Mouse (Mus musculus): ENCODE results near the gene Pxk.

Gene Pxk

GRCm38 (mm10) chr14:8145594-8146558, 47.9 kb downstream of the Pxk start:
- DNase-seq (ENCODE audit: low spot score in 2 of 2): no peak

- no peak for DNase-seq (ENCODE audit: low spot score in 2 of 2)
These were observed 48.7 kb downstream of the Pxk start for GRCm38 (mm10) chr14:8146611-8147223.

DNA sequence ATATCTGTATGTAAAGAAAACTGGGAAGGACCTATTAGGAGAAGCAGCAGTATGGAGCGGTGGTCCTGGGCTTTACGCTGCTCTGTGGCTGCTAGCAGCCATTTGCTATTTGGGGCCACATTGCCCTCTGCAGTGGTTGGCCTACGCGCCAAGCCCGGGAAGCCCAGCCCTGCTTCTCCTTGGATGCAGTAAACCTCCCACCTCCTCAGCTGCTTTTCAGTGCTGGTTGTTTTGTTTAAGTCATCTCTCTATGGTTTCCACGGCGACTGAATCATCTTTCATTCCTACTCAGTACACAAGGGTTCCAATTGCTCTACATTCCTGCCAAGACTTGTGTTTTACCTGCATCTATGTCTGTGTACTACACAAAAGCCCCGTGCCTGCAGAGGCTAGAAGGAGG, 50.8 kb downstream of the Pxk start:
- no peak for DNase-seq (ENCODE audit: low spot score in 2 of 2)

DNA sequence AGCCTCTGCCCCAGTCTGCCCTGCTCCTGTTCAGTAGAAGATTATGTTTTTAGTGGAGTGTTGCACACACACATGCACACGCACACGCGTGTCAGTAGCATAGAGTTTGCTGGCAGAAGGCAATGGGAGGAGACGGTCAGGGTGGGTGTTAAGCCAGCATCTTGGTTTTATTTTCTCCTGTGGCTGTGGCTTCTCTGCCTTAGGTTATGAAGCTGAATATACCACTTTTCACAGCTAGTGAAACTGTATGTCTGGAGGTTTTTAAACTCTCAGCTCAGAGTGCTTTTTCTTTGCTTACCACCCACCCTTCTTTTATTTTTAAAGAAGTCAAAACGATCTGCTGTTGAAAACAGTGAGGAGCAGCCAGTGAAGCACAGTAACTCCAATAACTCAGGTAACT, 53.7 kb downstream of the Pxk start:
- no peak for DNase-seq (ENCODE audit: low spot score in 2 of 2)

- DNase-seq (ENCODE audit: low spot score in 2 of 2): no peak
These were observed 56.1 kb downstream of the Pxk start for GRCm38 (mm10) chr14:8154072-8154471.

DNA sequence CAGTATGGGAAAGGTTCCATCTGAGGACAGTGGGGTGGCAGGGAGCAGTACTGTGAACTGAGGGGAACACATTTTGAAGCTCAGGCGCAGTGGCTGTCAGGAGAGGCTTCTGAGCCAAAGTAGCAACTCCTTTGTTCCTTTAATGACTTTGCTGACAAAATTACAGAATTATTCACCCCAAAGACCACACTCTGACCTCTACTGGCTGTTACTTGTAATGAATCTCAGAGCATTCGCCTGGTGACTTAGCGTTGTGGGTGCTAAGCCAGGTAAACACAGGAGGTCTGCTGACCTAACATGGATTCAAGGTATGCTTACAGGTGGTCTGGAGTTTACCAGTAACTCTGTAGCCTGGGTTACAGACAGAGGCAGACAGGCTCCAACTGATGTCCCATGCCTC, 58.9 kb downstream of the Pxk start:
- no peak for DNase-seq (ENCODE audit: low spot score in 2 of 2)

DNA sequence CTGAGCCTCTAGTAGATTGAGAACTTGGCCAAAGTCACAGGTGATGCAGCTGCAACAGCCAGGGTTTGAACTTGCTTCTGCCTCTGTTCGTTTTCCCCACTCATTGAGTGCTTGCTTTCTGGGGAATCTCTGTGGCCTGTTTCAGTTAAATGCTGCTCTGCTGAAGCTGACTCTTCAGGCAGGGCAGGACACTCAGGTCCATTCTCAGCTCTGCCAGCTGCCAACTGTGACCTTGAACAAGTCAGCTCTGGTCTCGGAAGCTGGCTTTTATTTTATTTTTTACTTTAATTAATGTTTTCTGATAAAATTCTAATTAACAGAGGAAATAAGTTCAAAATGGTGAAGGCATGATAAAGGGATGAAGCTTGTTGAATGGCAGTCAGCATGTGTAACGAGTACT, 60.7 kb downstream of the Pxk start:
- no peak for DNase-seq (ENCODE audit: low spot score in 2 of 2)

DNA sequence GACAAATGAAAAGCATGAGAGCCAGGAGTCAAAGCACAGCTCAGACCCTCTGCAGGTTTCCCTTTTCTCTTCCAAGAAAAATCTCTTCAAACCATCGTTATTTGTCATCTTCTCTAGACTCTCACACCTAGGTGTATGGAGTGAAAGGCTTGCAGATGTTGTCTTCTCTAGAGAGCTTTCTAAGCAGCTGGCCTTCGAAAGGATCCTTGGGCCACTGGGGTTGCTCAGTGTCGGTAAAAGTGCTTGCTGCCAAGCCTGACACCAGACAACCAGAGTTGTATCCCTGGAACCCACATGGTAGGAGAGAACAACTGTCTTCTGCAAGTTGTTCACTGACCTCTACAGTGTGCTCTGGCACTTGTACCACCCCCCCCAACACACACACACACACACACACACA, 61.1 kb downstream of the Pxk start:
- no peak for DNase-seq (ENCODE audit: low spot score in 2 of 2)

GRCm38 (mm10) chr14:8161777-8162176, 63.8 kb downstream of the Pxk start:
- peak; percentile 41 to 74 for DNase-seq (ENCODE audit: low spot score in 2 of 2)

GRCm38 (mm10) chr14:8164463-8164862, 66.5 kb downstream of the Pxk start:
- DNase-seq (ENCODE audit: low spot score in 2 of 2): no peak

- DNase-seq (ENCODE audit: low spot score in 2 of 2): peak; percentile 99
These were observed 74.7 kb downstream of the Pxk start, which contains the start of gene Pdhb for GRCm38 (mm10) chr14:8172507-8173410. Gene Pdhb (minus strand): TSS chr14:8173025.

DNA sequence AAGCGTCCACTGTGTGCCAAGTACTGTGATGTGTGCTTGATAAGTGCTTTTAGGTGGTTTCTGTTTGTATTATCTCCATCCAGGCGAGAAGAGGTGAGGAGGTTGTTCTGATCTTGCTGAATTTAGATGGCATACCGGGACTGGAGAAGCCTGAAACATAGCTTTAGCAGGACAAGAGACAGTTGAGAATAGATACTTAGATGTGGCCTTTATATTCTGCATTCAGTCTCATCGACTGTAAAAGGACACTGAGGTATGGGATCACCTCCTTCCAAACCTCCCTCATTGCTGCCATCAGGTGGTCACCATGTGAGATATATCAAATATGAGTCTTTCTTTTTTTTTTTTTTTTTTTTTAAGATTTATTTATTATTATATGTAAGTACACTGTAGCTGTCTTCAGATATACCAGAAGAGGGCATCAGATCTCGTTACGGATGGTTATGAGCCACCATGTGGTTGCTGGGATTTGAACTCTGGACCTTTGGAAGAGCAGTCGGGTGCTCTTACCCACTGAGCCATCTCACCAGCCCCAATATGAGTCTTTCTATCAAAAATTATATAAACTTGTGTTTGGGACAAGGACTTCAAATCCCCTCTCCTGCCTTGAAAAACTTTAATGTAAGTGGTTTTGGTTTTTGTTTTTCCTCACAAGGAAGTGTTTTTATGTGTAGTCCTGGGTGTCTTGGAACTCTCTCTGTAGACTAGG, 75.7 kb downstream of the Pxk start:
- DNase-seq (ENCODE audit: low spot score in 2 of 2): peak in 1 of 2 experiments; percentile 27

GRCm38 (mm10) chr14:8174634-8175033, 76.6 kb downstream of the Pxk start:
- DNase-seq (ENCODE audit: low spot score in 2 of 2): no peak

GRCm38 (mm10) chr14:8176251-8176650, 78.2 kb downstream of the Pxk start:
- no peak for DNase-seq (ENCODE audit: low spot score in 2 of 2)

DNA sequence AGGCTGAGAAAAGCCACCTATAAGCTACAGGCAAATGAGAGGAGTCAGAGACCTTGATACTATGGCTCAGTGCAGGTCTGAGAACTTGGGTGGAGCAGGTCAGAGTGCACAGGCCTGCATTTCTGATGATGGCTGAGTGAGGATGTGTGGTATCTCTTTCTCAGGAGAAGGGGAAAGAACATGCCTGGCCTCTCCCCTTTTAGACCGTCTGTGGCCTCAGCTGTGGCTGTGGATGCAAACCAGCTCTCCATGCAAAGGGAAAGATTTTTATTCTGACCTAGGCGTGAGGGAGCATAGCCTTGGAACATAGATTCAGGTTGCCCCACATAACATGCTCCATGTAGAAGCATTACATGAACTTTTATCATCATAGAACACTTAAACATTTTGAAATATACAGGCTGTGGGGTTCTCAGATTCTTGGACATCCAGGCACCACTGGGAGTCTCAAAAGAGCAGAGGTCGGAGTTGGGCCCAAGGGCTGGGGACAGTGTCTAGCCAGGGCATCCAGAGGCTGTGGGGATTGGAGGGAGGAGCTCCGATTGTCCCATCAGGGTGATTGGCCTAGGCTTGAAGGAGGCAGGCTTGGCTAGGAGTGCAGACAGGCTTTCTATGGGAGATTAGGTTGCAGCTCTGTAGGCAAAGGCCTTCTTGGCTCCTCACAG, 82.5 kb downstream of the Pxk start:
- no peak for DNase-seq (ENCODE audit: low spot score in 2 of 2)

- DNase-seq (ENCODE audit: low spot score in 2 of 2): peak in 1 of 2 experiments; percentile 52
These were observed 85.3 kb downstream of the Pxk start for GRCm38 (mm10) chr14:8183330-8183729.

DNA sequence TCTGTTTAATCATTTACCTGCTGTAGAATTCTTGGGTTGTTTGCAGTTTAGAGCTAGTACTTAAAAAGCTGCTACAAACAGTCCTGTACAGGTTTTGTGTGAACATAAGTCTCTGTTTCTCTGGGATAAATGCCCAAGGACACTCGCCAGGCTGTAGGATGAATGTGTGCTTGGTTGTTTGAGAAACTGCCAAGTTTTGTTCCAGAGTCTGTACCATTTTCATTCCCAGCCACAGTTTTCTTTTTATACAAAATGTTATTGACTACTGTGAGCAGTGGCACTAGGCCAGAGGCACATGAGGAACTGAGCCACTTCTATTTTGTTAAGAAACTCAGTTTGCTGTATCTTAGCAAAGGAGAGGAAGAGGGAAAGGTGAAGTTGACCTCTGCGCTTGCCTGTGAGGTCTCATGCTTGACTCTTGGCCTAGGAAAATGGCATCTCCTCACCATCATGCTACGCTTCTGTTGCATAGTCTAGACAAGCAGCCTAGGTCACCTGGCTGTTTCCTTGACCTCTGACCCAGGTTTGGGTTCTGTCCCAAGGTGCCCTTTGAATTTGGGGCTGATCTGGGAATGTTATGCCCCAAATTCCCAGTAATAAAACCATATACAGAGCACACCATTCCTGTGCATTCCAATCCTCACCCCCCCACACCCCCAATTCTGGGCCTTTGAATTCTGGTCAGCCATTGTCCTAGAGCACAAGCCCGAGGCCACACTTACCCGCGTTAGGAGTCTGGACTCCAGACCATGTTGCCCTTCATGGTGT, 88.5 kb downstream of the Pxk start:
- no peak for DNase-seq (ENCODE audit: low spot score in 2 of 2)

DNA sequence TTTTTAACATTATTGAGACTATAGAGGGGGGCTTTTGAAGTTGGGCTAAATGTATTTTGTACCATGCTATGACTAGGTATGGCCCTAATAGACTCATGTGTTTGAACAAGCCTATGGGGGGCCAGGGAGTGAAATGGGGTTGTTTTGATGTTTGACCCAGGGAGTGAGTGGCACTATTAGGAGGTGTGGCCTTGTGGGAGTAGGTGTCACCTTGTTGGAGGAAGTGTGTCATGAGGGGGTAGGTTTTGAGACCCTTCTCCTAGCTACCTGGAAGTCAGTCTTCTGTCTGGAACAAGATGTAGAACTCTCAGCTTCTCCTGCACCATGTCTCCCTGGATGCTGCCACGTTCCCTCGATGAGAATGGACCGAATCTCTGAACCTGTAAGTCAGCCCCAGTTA, 92.5 kb downstream of the Pxk start:
- no peak for DNase-seq (ENCODE audit: low spot score in 2 of 2)

DNA sequence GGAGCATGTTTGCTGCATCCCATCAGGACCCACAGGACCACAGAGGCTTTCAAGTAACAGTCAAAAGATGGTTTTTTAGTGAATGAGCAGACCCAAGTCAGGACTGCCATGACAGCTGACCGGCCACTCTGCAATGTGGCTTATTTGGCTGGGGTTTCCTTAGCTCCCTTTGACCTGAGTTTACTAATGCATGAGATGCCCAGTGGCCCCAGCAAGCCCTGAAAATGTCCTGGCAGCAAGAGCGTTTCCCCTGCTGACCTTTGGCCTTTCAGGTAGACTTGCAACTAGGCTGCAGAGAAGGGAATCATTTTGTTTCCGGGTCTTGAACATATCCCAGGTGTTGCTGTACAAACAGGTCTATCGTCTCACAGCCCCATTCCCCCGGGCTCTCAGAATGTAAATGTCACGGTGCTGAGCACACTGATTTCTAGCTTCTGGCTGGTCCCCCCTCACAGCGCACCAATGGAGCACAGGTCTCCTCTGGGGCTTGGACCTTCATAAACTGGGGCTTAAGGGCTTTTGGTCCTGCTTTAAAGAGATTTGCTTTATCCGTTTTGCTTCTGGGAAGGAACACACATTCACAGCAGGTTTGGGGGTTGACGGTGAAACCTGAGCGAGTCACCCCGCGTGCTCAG, 93.4 kb downstream of the Pxk start:
- DNase-seq (ENCODE audit: low spot score in 2 of 2): no peak

DNA sequence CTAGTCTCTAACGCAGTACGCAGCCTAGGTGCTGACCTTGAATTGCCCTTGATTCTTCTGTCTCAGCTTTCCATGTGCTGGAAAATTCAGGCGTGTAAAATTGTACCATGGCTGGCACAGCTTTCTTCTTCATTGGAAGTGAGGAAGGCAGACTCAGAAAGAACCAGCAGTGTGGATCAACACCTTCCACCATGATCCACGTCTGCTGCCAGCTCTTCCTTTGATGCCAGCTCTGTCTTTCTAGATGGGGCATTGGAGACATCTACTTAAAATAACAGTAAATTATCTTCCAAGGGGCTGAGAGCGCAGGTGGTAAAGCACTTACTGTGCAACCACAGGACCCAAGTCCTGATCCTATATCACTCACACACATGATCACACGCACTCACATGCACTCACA, 94.7 kb downstream of the Pxk start:
- no peak for DNase-seq (ENCODE audit: low spot score in 2 of 2)
